ENCODE assay signal across 8 mouse cellular contexts in the genomic region with DNA sequence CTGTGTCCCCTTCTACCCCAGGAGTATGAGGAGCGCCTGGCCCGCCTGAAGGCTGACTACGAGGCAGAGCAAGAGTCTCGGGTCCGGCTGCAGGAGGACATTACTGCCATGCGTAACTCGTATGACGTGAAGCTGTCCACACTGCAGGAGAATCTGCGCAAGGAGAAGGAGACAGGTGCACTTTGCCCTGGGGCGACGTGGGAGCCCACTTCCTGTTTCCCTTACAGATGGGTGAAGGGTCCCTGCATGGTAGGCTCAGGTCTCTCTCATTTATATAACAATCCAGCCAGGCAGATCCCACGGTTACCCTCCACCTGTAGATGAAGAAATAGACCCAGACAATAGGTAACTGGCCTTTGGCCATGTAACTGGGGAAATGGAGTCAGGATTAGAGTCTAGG. TPM values are rescaled to one million over a fixed set of nuclear protein-coding genes. Genes with fewer than 3 reads are reported as not detected.
"Had no signal": no experiment of that assay in that cellular context is flagged by ENCODE, and none has a peak within 500 bp of the region (broad histone marks: within the 10 kb centered on the region; RNA-seq: fewer than 3 reads in every experiment).

No protein-coding gene starts in this region.

- DNase-seq: liver; liver, embryonic 13.5 days; liver, postnatal 0 days; lung, adult 2 months; lung, postnatal 14 days; lung, postnatal 36 days; right cerebral cortex, postnatal 14 days had no signal

RNA-seq across cellular contexts. Expression of gene Kif17, which starts 36.2 kb away (rescaled TPM):
- polyA plus RNA-seq: macrophage had no signal
